Mouse (Mus musculus): ENCODE data around the gene Prkd1.

DNA sequence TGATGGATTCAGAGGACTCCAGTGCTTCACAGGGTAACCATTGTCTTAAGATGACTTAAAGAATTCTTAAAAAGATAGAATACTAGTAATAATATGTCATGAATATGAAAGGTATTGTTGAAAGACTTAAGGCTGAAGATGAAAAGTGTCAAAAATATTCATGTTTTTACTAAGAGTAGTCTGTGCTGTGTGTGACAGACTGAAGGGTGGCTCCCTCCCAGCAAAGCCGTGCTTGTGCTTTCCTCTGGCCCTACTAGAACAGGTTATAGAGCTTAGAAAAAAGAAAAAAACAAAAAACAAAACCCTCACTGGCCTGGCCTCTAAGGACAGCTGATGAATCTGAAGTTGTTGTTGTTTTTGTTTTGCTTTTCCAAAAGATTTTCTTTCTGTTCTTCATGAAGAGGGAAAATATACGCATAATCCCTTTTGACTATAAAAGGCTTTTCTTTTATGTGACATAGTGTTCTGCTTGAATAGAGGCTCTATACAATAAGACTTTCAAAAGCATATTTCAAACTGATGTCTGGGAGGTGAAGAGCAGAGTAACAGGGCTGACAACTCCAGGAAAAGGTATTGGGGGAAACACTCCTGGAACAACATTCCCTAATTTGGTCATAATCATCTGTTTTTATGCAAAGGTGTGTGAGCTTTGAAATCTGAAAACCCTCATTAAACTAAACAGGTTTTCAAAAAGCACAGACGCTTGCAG lies 148.9 kb downstream of the Prkd1 start:
- TF ChIP-seq CTCF (conservative IDR thresholded peaks at IDR 0.05; ENCODE audit: insufficient read depth, insufficient read length, low read depth, low read length) (no peak), POLR2A (IDR thresholded peaks at IDR 0.05; ENCODE audit: low read depth, low read length) (no peak)

All from kidney, adult 2 months (tissue).